Mouse (Mus musculus) intestine, embryonic 15.5 days (tissue): Measurements from ENCODE around the gene Fcf1. TPM values are rescaled to one million over a fixed set of nuclear protein-coding genes. Genes with fewer than 3 reads are reported as not detected.
A peak's percentile ranks its signal among the peaks of the same experiment; 100 is the strongest.

Experiments used
- ATAC-seq: fragments of 200-750 bp; cut with Nextera tagmentation; 2 replicates; pipeline ENCODE4 v1.8.0; 2017; ENCODE audit warnings: moderate TSS enrichment, moderate library complexity
- H3K27ac ChIP-seq: fragments of 300-500 bp; sonication (generic); 2 replicates; pipeline ENCODE4 v1.5.1; 2015; ENCODE audit warnings: mild to moderate bottlenecking, inconsistent platforms
- H3K27me3 ChIP-seq: fragments of 300-500 bp; sonication (generic); replicated peaks from 2 replicates; pipeline ENCODE4 v1.6.1; 2015; ENCODE audit warnings: inconsistent platforms
- H3K36me3 ChIP-seq: fragments of 300-500 bp; sonication (generic); 2 replicates; pipeline ENCODE4 v1.6.1; 2015; ENCODE audit warnings: inconsistent platforms
- H3K4me1 ChIP-seq: fragments of 300-500 bp; sonication (generic); replicated peaks from 2 replicates; pipeline ENCODE4 v1.6.1; 2015; ENCODE audit warnings: inconsistent platforms
- H3K4me2 ChIP-seq: fragments of 300-500 bp; sonication (generic); replicated peaks from 2 replicates; pipeline ENCODE4 v1.6.1; 2015; ENCODE audit warnings: mild to moderate bottlenecking, inconsistent platforms
- H3K4me3 ChIP-seq: fragments of 300-500 bp; sonication (generic); replicated peaks from 2 replicates; pipeline ENCODE4 v1.5.1; 2015; ENCODE audit warnings: inconsistent platforms
- H3K9ac ChIP-seq: fragments of 300-500 bp; sonication (generic); 2 replicates; pipeline ENCODE4 v1.6.1; 2015; ENCODE audit warnings: inconsistent platforms
- H3K9me3 ChIP-seq: fragments of 300-500 bp; sonication (generic); 2 replicates; pipeline ENCODE4 v1.6.1; 2016; ENCODE audit warnings: inconsistent platforms
- WGBS: fragments of 180-500 bp; shearing (Covaris S2); methylation state at CpG from one replicate; pipeline ENCODE4 v1.1.7; 2015; 5-methylcytosine and 5-hydroxymethylcytosine counted together
- polyA plus RNA-seq: library from polyadenylated mRNA; unstranded; fragments of >200 nt; fragmentation: Nextera tagmentation; extraction: Ambion mirVana; gene quantifications from 2 replicates; pipeline ENCODE4 v1.2.1, GENCODE M21; 2015

Gene Fcf1
- polyA plus RNA-seq, result 134 and 141 TPM in 2 replicates

DNA sequence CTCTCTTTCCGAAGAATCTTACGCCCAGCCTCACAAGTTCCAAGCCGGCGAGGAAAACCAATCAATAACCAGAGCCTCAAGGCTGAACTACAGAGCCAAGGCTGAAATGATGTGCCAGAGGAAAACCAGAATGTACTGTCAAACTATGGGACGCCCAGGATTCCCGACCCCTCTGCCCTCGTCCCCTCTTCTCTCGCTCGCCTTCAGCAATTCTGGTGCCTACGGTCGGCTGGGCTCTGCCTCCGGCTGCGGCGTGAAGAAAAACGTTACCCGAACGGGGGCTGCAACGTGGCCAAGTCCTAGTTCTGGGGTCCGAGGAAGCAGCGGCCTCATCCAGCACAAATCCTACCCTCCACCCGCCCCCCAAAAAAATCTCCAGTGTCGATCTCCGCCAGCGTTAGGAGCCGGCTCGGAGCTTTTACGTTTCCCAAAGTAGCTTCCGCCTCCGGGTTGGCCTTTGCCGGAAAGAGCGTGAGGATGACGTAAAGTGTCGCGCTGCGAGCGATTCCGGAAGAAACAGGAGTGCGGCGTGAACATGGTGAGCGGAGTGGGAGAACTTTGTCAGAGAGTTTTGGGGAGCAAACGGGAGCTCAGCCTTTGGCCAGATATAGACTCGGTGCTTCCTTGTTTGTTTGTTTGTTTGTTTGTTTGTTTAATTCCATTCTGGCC is at the start of gene Fcf1, which contains the start of gene Arel1:
Gene Fcf1, plus strand, starts transcription at position 470 of the 669 bp plus-strand sequence.
Gene Arel1, minus strand, starts transcription at position 473 of the 669 bp plus-strand sequence.
- Histone ChIP-seq H3K27ac (no peak within 1 kb of the TSS), H3K4me3 (peak within 1 kb of the TSS; percentile 60), H3K4me2 (peak within 1 kb of the TSS; percentile 88), H3K9ac (peak within 1 kb of the TSS; percentile 64), H3K36me3 (peaks cover 19% of the 10 kb centered on the region), H3K4me1 (peaks cover 13% of the 10 kb centered on the region), H3K27me3 (no peaks in the 10 kb centered on the region), H3K9me3 (no peaks in the 10 kb centered on the region)
- under 1% methylated on average over 42 of the region's 42 CpGs for WGBS
- ATAC-seq, result peak; percentile 92

DNA sequence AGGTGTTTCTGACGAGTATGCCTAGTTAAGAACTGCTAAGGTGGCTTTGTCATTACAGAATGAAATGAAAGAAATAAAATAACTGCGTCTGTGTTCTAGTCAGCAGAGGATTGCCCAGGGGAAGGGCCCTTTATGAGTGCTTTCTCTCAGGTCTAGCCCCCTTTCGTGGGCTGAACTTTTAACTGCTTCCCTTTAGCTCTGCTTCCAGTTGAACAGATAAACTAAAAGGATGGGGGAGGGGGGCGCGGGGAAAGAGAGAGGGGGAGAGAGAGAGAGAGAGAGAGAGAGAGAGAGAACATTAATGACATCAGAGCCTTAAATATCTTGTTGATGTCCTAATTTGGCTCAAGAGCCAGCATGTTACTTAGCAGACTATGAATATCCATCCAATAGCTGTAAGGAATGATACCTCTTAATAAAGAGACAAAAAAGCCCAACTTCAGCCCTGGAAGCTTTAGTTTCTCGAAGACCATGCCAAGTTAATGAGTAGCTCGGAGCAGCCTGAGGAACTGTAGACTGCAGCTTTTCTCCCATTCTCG is 48.7 kb upstream of the Fcf1 start:
- no peak overlapping the region for H3K4me3 ChIP-seq
- no peak overlapping the region for H3K9ac ChIP-seq
- no peaks in the 10 kb centered on the region for H3K4me1 ChIP-seq
- H3K27ac ChIP-seq, result no peak overlapping the region
- H3K4me2 ChIP-seq, result no peak overlapping the region
- H3K36me3 ChIP-seq, result peaks cover 27% of the 10 kb centered on the region
- no peak for ATAC-seq
- H3K27me3 ChIP-seq, result no peaks in the 10 kb centered on the region
- no peaks in the 10 kb centered on the region for H3K9me3 ChIP-seq
- WGBS, result 67% methylated on average over 8 of the region's 8 CpGs

DNA sequence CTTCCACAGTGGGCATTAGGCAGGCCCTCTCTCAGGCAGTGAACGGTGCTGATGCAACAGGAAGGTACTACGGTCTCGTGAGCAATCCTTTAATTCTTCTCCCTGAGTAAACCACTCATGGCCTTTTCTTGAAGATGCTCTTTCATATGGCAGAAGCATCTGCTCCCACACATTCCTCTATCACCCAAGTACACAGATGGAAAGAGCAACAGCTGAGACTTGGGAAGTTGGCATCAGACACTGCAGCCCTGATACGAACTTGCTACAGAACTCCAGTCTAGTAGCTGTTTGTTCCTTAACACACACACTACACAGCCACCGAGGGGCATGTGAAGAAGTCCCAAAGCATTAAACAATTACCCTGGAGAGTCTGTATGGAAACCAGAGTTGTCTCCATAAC is 46.4 kb upstream of the Fcf1 start:
- Histone ChIP-seq H3K9ac (no peak overlapping the region), H3K27ac (no peak overlapping the region), H3K36me3 (peaks cover 27% of the 10 kb centered on the region), H3K9me3 (no peaks in the 10 kb centered on the region), H3K4me2 (no peak overlapping the region), H3K4me3 (no peak overlapping the region), H3K27me3 (no peaks in the 10 kb centered on the region), H3K4me1 (no peaks in the 10 kb centered on the region)
- 93% methylated on average over 5 of the region's 5 CpGs for WGBS
- ATAC-seq, result no peak

DNA sequence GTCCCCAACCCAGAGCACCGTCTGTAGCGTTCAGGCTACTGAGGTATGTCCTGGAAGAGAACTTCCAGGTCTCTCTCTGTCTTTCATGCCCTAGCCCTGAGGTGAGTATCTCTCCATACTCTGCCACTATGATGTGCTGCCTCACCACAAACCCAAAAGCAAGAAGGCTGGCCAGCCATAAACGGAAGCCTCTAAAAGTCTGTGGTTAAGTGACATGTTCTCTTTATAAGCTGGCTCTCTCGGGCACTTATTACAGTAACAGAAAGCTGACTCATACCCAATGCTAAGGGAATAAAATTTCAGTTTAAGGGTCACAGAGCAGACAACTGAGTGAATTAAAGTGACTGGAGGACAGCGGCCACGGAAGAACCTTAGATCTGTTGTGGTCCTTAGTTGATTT is 44.2 kb upstream of the Fcf1 start:
- peaks cover 17% of the 10 kb centered on the region for H3K36me3 ChIP-seq
- H3K4me2 ChIP-seq, result no peak overlapping the region
- no peaks in the 10 kb centered on the region for H3K4me1 ChIP-seq
- no peak overlapping the region for H3K27ac ChIP-seq
- H3K27me3 ChIP-seq, result no peaks in the 10 kb centered on the region
- H3K4me3 ChIP-seq, result no peak overlapping the region
- no peak overlapping the region for H3K9ac ChIP-seq
- no peak for ATAC-seq
- 92% methylated on average over 6 of the region's 6 CpGs for WGBS
- no peaks in the 10 kb centered on the region for H3K9me3 ChIP-seq

DNA sequence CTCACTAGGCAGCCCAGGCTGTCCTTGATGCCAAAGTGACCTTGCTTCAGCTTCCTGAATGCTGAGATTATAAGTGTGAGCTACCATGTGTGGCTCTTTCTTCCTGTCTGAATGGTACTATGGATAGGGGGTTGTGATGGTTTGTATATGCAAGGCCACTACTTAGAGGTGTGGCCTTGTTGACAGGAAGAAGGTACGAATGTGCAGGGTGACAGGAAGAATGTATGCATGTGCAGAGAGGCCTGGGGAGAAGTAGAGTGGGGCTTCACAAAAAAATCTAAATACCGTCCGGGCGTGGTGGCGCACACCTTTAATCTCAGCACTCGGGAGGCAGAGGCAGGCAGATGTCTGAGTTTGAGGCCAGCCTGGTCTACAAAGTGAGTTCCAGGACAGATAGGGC is 38.5 kb upstream of the Fcf1 start:
- peaks cover 10% of the 10 kb centered on the region; the same call in 1 of the 2 replicates for H3K36me3 ChIP-seq
- H3K4me1 ChIP-seq, result no peaks in the 10 kb centered on the region
- no peak overlapping the region for H3K4me2 ChIP-seq
- H3K27ac ChIP-seq, result no peak overlapping the region
- no peak for ATAC-seq
- H3K27me3 ChIP-seq, result no peaks in the 10 kb centered on the region
- no peak overlapping the region for H3K9ac ChIP-seq
- no peaks in the 10 kb centered on the region for H3K9me3 ChIP-seq
- WGBS, result 93% methylated on average over 6 of the region's 6 CpGs
- H3K4me3 ChIP-seq, result no peak overlapping the region

DNA sequence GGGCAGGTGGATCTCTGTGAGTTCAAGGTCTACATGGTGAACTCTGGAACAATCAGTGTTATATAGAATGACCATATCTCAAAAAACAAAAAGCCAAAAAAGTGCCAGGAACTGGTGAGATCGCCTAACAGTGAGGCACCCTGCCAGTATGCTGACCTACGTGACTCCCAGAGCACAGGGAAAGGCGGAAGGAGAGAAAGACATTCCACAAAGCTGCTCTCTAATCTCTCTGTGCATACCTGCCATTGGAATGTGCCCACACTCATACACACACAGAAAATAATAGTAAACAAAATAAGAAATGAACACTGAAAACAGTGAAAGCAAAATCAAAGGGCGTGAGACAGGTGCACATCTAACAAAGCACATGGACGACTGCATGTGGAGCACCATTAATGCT is 35.4 kb upstream of the Fcf1 start:
- no peak overlapping the region for H3K4me2 ChIP-seq
- no peak overlapping the region for H3K4me3 ChIP-seq
- ATAC-seq, result no peak
- H3K36me3 ChIP-seq, result peaks cover 8% of the 10 kb centered on the region; the same call in 1 of the 2 replicates
- H3K9ac ChIP-seq, result no peak overlapping the region
- no peaks in the 10 kb centered on the region for H3K27me3 ChIP-seq
- WGBS, result 84% methylated on average over 5 of the region's 5 CpGs
- no peak overlapping the region for H3K27ac ChIP-seq
- no peaks in the 10 kb centered on the region for H3K9me3 ChIP-seq
- H3K4me1 ChIP-seq, result no peaks in the 10 kb centered on the region

DNA sequence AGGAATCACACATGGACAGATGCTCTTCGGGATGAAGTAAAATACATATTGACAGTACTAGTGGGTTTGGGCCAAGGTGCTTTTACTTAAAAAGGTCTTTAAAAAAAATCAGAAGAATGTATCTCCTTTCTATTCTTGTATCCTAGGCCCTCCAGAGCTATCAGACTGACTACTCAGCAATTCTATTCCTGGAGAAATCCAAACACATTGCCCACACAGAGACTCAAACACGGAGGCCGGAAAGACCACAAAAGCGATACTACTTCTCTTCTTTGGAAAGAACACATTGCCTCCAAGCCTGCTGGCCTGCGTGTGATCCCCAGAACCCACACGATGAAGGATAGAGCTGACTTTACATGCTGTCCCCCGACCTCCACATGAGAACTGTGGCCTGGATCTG is 31.6 kb upstream of the Fcf1 start:
- 91% methylated on average over 7 of the region's 7 CpGs for WGBS
- Histone ChIP-seq H3K27ac (no peak overlapping the region), H3K4me2 (no peak overlapping the region), H3K4me1 (no peaks in the 10 kb centered on the region), H3K4me3 (no peak overlapping the region), H3K27me3 (no peaks in the 10 kb centered on the region), H3K36me3 (peaks cover 4% of the 10 kb centered on the region; the same call in 1 of the 2 replicates), H3K9ac (no peak overlapping the region), H3K9me3 (no peaks in the 10 kb centered on the region)
- ATAC-seq, result no peak

DNA sequence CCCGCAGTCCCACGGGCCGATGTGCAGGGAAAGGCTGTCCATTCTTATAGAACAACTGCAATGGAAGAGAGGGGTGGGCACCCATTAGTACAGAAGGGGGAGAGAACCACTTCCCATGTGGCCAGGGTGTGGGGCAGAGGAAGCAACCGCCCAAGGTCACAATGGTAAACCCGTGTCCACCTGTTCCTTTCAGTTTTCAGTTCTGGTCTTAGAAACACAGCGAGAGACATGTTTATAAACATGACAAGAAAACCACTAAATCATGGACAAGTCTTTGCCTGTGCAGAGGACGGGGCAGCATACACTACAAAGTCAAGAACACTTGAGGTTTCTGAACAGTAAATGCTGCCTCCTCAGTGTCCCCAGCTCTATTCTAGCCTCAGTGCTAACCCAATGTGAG is 30.4 kb upstream of the Fcf1 start:
- Histone ChIP-seq H3K4me3 (no peak overlapping the region), H3K4me1 (no peaks in the 10 kb centered on the region), H3K36me3 (no peaks in the 10 kb centered on the region; the same call in 1 of the 2 replicates), H3K4me2 (no peak overlapping the region), H3K9ac (no peak overlapping the region), H3K27me3 (no peaks in the 10 kb centered on the region), H3K27ac (no peak overlapping the region), H3K9me3 (no peaks in the 10 kb centered on the region)
- ATAC-seq, result no peak
- WGBS, result 74% methylated on average over 7 of the region's 7 CpGs

DNA sequence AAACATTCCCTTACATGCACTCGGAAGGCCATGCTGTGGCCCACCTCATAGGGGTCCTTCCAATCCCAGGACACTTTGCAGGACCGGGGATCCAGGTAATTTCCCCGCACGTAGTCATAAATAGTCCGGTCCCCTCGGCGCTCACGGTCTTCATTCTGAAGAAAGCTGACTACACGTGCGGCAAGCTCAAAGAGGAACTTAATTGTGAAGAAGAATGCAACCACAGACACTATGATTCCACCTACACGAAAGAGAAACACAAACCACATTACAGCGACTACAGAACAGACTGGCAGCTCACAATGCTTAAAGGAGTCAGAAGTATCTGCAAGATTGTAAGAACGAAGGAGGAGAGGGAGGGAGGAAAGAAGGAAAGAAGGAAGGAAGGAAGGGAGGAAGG is 29.0 kb upstream of the Fcf1 start:
- H3K36me3 ChIP-seq, result no peaks in the 10 kb centered on the region; the same call in 1 of the 2 replicates
- H3K4me1 ChIP-seq, result no peaks in the 10 kb centered on the region
- no peaks in the 10 kb centered on the region for H3K9me3 ChIP-seq
- no peak overlapping the region for H3K27ac ChIP-seq
- no peak overlapping the region for H3K4me3 ChIP-seq
- H3K27me3 ChIP-seq, result no peaks in the 10 kb centered on the region
- ATAC-seq, result no peak
- WGBS, result 94% methylated on average over 13 of the region's 13 CpGs
- H3K4me2 ChIP-seq, result no peak overlapping the region
- H3K9ac ChIP-seq, result no peak overlapping the region

DNA sequence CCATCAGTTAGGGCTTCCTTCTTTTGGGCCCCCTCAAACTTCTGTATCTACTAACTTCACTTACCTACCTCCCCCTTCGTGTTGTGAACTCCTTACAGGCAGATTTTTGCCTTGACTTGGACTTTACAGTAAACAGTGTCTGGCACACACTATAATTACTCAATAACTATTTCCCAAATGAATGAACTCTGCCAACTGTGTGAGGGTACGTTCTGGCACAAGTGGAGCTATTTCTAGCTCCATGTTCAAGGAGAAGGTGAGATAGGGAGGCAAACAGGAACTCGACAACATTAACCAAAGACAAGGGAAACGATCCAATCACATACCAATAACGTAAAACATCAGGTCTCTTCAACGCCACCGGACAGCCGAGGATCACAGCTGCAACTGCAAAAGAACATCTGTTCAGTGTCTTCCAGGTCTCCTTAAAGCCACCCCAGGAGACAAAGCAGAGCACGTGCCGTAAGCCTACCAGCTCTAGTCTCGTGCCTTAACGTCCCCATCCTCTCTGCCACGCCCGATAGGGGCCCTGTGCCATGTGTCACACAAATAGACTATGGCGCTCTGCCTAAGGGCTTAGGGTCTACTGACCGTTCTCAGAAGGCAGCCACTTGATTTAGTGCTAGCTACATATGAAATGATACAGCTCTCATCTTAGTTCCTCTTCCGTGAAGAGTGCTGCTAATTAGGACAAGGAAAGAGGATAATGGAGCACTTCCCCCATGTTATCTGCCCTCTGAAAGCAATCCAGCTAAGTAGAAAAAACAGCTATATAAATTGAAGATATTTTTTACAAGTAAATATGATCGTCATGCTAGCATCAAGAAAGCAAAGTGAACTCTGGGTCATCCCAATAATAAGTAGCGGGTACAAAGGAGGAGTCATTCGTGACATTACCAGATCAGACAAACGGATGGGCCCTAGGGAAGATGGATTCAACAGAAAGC is 27.4 kb upstream of the Fcf1 start:
- Histone ChIP-seq H3K4me1 (no peaks in the 10 kb centered on the region), H3K4me2 (no peak overlapping the region), H3K27ac (no peak overlapping the region), H3K4me3 (no peak overlapping the region), H3K27me3 (no peaks in the 10 kb centered on the region), H3K9ac (no peak overlapping the region), H3K36me3 (no peaks in the 10 kb centered on the region; the same call in 1 of the 2 replicates), H3K9me3 (no peaks in the 10 kb centered on the region)
- WGBS, result 80% methylated on average over 21 of the region's 21 CpGs
- no peak for ATAC-seq

DNA sequence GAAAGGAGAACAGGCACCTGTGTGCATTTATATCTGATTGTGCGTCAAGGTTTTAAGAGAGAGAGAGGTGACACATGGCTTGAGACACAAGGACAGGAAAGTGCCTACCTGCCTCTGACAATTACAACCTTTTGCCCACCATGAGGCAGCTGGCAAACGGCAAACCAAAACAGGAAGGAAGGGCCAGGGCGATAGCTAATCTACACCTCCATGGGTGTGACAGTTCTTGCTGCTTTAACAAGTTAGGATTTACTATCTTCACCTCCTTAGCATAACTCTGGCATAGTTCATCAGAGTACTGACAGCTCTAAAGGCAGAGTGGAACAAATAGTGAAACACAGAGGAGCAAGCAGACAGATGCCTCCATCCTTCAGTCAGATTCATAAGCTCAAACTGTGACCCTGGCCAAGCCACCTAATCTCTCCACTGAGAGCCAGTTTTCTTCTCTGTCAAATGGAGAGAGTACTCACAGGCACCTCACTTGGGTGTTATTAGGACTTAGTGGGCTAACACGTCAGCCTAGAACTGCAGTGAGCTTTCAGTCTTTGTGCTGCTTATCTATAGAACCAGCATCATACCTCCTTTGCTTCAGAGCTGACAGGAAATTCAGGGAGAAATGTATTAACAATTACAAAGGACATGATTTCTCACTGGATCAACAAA is 26.4 kb upstream of the Fcf1 start:
- H3K36me3 ChIP-seq, result no peaks in the 10 kb centered on the region; the same call in 1 of the 2 replicates
- no peak for ATAC-seq
- H3K9ac ChIP-seq, result no peak overlapping the region

More for the DNA sequence above, 26.4 kb upstream of the Fcf1 start:
- no peak overlapping the region for H3K27ac ChIP-seq
- H3K27me3 ChIP-seq, result no peaks in the 10 kb centered on the region
- H3K4me1 ChIP-seq, result no peaks in the 10 kb centered on the region
- H3K4me2 ChIP-seq, result no peak overlapping the region
- WGBS, result 82% methylated on average over 4 of the region's 4 CpGs
- no peaks in the 10 kb centered on the region for H3K9me3 ChIP-seq
- H3K4me3 ChIP-seq, result no peak overlapping the region
